Mouse (Mus musculus) cortical plate, adult 2 months (tissue): ENCODE data around the gene Kcnmb3. TPM values are rescaled to one million over a fixed set of nuclear protein-coding genes. Genes with fewer than 3 reads are reported as not detected.

Experiments
- H3K27ac ChIP-seq: fragments of 200-500 bp; 2 replicates; pipeline ENCODE4 v1.5.1; 2012; ENCODE audit warnings: low read length, control low read depth, inconsistent platforms; ENCODE audit not compliant: insufficient read depth
- H3K4me1 ChIP-seq: fragments of 200-500 bp; 2 replicates; pipeline ENCODE4 v1.6.1; 2011; ENCODE audit warnings: low read length; ENCODE audit not compliant: control insufficient read depth, insufficient read depth
- H3K4me3 ChIP-seq: fragments of 200-500 bp; 2 replicates; pipeline ENCODE4 v1.5.1; 2011; ENCODE audit warnings: mild to moderate bottlenecking, low read length, control low read depth; ENCODE audit not compliant: insufficient read depth
- CTCF ChIP-seq: fragments of 200-500 bp; IDR thresholded peaks from 2 replicates; pipeline ENCODE4 v1.5.1; 2011; ENCODE audit warnings: mild to moderate bottlenecking, control low read depth, low read length; ENCODE audit not compliant: insufficient read depth; ENCODE audit errors: extremely low read depth
- POLR2A ChIP-seq: fragments of 200-500 bp; IDR thresholded peaks from 2 replicates; pipeline ENCODE4 v1.6.1; 2011; ENCODE audit warnings: mild to moderate bottlenecking, low read length, control low read depth; ENCODE audit not compliant: insufficient read depth; ENCODE audit errors: extremely low read depth
- polyA plus RNA-seq: library from polyadenylated mRNA; depleted of rRNA; stranded (reverse); fragments of >200 nt; gene quantifications from 2 replicates; pipeline ENCODE4 v1.2.3, GENCODE M21; 2012

Gene Kcnmb3
- polyA plus RNA-seq, 1 experiment, result not detected

- Histone ChIP-seq H3K27ac (no peak overlapping the region), H3K4me3 (no peak overlapping the region), H3K4me1 (peaks cover 2% of the 10 kb centered on the region)
- TF ChIP-seq POLR2A (no peak), CTCF (no peak)
Measured at GRCm38 (mm10) chr3:32472191-32472900, 19.7 kb downstream of the Kcnmb3 start.

GRCm38 (mm10) chr3:32471098-32471497 lies 20.9 kb downstream of the Kcnmb3 start:
- peaks cover 2% of the 10 kb centered on the region for H3K4me1 ChIP-seq
- TF ChIP-seq POLR2A (no peak), CTCF (no peak)
- H3K27ac ChIP-seq, result no peak overlapping the region
- H3K4me3 ChIP-seq, result no peak overlapping the region

GRCm38 (mm10) chr3:32470449-32470848 lies 21.6 kb downstream of the Kcnmb3 start:
- H3K27ac ChIP-seq, result no peak overlapping the region
- TF ChIP-seq CTCF, result no peak
- TF ChIP-seq POLR2A, result no peak
- peaks cover 2% of the 10 kb centered on the region for H3K4me1 ChIP-seq
- H3K4me3 ChIP-seq, result no peak overlapping the region

- TF ChIP-seq CTCF, result no peak
- no peak for TF ChIP-seq POLR2A
- Histone ChIP-seq H3K4me3 (no peak overlapping the region), H3K27ac (no peak overlapping the region), H3K4me1 (peaks cover 2% of the 10 kb centered on the region)
Measured at GRCm38 (mm10) chr3:32468411-32468810, 23.6 kb downstream of the Kcnmb3 start.

- H3K4me3 ChIP-seq, result no peak overlapping the region
- H3K4me1 ChIP-seq, result peaks cover 2% of the 10 kb centered on the region
- no peak overlapping the region for H3K27ac ChIP-seq
- TF ChIP-seq POLR2A (no peak), CTCF (no peak)
Measured at GRCm38 (mm10) chr3:32467321-32467720, 24.7 kb downstream of the Kcnmb3 start.

- H3K4me3 ChIP-seq, result no peak overlapping the region
Measured at GRCm38 (mm10) chr3:32459777-32460176, 32.3 kb downstream of the Kcnmb3 start.

GRCm38 (mm10) chr3:32454329-32455021 lies 37.6 kb downstream of the Kcnmb3 start:
- Histone ChIP-seq H3K4me1 (no peaks in the 10 kb centered on the region), H3K4me3 (no peak overlapping the region)
- TF ChIP-seq CTCF (no peak), POLR2A (no peak)

More at GRCm38 (mm10) chr3:32459777-32460176, 32.3 kb downstream of the Kcnmb3 start:
- H3K27ac ChIP-seq, result no peak overlapping the region
- H3K4me1 ChIP-seq, result no peaks in the 10 kb centered on the region
- TF ChIP-seq CTCF, result peak; percentile 35; the same call in 1 of the 2 replicates
- no peak for TF ChIP-seq POLR2A

GRCm38 (mm10) chr3:32441710-32442109 lies 50.3 kb downstream of the Kcnmb3 start:
- H3K4me1 ChIP-seq, result no peaks in the 10 kb centered on the region
- TF ChIP-seq CTCF, result no peak
- TF ChIP-seq POLR2A, result no peak
- no peak overlapping the region for H3K4me3 ChIP-seq
- H3K27ac ChIP-seq, result no peak overlapping the region

More at GRCm38 (mm10) chr3:32454329-32455021, 37.6 kb downstream of the Kcnmb3 start:
- no peak overlapping the region for H3K27ac ChIP-seq

GRCm38 (mm10) chr3:32438716-32439115 lies 53.3 kb downstream of the Kcnmb3 start:
- H3K4me3 ChIP-seq, result no peak overlapping the region
- TF ChIP-seq POLR2A (no peak), CTCF (no peak)

GRCm38 (mm10) chr3:32437820-32438219 lies 54.2 kb downstream of the Kcnmb3 start:
- TF ChIP-seq CTCF (no peak), POLR2A (no peak)
- Histone ChIP-seq H3K4me1 (no peaks in the 10 kb centered on the region), H3K4me3 (no peak overlapping the region), H3K27ac (no peak overlapping the region)

More at GRCm38 (mm10) chr3:32438716-32439115, 53.3 kb downstream of the Kcnmb3 start:
- no peaks in the 10 kb centered on the region for H3K4me1 ChIP-seq
- no peak overlapping the region for H3K27ac ChIP-seq

GRCm38 (mm10) chr3:32437297-32437696 lies 54.7 kb downstream of the Kcnmb3 start:
- Histone ChIP-seq H3K27ac (no peak overlapping the region), H3K4me1 (no peaks in the 10 kb centered on the region), H3K4me3 (no peak overlapping the region)
- TF ChIP-seq CTCF (no peak), POLR2A (no peak)
